Mouse (Mus musculus) testis, postnatal 14 days (tissue): ENCODE measurements around the gene Vmn1r157.
"Not testable (repeated sequence)": the region's sequence is repeated elsewhere in the genome, so short reads cannot be mapped to it uniquely, and the experiment has no call there.

Experiments used
- DNase-seq: peaks from one replicate; pipeline ENCODE4 v3.0.0; 2021; ENCODE audit warnings: low spot score

Gene Vmn1r157

DNA sequence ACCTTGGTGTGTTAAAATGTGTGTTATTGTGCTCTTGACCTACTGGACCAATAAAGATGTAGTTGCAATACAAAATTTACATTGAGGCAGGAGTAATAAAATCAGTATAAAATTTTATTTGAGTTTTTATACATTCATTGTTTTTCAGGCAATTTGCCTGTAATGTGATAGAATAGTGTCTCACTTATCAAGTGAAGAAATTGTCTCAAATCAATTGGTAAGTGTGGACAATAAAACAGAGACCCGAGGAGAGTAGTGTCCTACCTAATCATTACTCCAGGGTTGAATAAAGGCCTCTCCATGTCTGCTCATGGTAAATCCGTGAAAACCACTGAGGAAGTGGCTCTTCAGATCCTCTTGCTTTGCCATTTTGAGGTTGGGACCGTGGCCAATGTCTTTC, at the start of gene Vmn1r157:
Vmn1r157 (plus strand) TSS at position 301 of the 400 bp plus-strand sequence.
- not testable (repeated sequence) for DNase-seq

DNA sequence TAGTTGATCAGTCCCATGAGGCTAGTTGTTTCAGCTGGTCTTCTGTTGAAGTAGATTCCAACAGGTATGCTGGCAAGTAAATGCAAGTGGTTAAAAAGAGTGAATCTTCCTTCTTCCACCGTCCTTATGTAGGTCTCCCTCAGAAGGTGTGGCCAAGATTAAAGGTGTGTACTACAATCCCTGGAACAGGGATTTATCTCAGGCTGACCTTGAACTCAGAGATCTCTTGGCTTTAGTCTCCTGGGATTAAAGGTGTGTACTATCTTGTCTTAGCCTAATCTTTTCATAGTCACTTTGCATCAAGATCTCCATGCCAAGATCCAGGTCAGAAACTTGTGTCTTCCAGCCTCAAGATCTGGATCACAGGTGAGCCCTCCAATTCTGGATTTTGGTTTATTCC, 41.9 kb upstream of the Vmn1r157 start, which contains the start of gene Gm4567:
Gm4567 (minus strand) TSS at position 101 of the 400 bp plus-strand sequence.
- DNase-seq: not testable (repeated sequence)

DNA sequence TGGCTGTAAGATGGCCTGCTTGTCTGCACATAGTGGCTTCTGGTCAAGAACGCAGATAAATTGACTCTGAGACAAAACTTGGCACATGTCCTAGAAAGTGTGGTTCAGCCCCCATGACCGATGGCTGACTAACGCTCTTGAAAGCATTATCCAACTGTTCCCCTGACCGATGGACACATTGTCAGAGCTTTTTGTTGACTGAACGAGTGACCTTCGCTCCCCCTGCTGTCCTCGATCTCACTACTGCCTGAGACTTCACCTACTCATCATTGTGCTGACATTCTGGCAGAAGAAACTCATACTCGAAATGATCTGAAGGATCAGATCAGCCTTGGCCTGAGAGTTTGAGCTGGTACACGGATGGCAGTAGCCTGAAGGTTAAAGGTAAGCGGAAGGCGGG, 14.5 kb downstream of the Vmn1r157 start:
- DNase-seq: not testable (repeated sequence)

DNA sequence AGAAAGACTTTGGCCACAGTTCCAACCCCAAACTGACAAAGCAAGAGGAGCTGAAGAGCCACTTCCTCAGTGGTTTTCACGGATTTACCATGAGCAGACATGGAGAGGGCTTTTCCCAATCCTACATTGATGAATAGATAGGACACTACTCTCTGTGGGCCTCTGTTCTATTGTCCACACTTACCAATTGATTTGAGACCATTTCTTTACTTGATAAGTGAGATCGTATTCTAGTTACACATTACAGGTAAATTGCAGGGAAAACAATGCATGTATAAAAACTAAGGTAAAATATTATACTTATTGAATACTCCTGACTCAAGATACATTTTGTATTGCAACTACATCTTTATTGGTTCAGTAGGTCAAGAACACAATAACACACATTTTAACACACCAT, 29.2 kb downstream of the Vmn1r157 start, which contains the start of gene Vmn1r158:
Vmn1r158 (minus strand) TSS at position 101 of the 400 bp plus-strand sequence.
- not testable (repeated sequence) for DNase-seq
